Mouse (Mus musculus): ENCODE results near the gene Fam98a. TPM values are rescaled to one million over a fixed set of nuclear protein-coding genes. Genes with fewer than 3 reads are reported as not detected.

The Fam98a gene
- total and polyA plus RNA-seq, 2 experiments = 7.6 to 11.8 TPM

- H3K4me3 ChIP-seq (ENCODE audit: insufficient read depth, low read depth, low read length) = no peak overlapping the region
- no peaks in the 10 kb centered on the region for H3K79me2 ChIP-seq (ENCODE audit: control insufficient read depth, insufficient read depth, low read length)
- H3K27ac ChIP-seq (replicated peaks; ENCODE audit: insufficient read depth, low read depth, low read length) = no peak overlapping the region
- H3K27me3 ChIP-seq (ENCODE audit: control insufficient read depth, insufficient read depth, low read length) = no peaks in the 10 kb centered on the region
- TF ChIP-seq POLR2A (IDR thresholded peaks at IDR 0.05; ENCODE audit: extremely low read depth, insufficient read depth, low read length) (no peak), CTCF (IDR thresholded peaks at IDR 0.05; ENCODE audit: low read depth, low read length) (no peak)
- 75% methylated on average over 8 of the region's 8 CpGs for WGBS
- peaks cover 2% of the 10 kb centered on the region; the same call in 1 of the 2 replicates for H3K4me1 ChIP-seq (ENCODE audit: control insufficient read depth, insufficient read depth, low read length)
- no peaks in the 10 kb centered on the region for H3K36me3 ChIP-seq (ENCODE audit: control insufficient read depth, insufficient read depth, low read length)
- DNase-seq (ENCODE audit: extremely low read depth, low read depth, low spot score) = no peak
- H3K9ac ChIP-seq (ENCODE audit: low read depth, low read length) = no peak overlapping the region
Measured at GRCm38 (mm10) chr17:75519239-75519900, 32.4 kb downstream of the Fam98a start.

GRCm38 (mm10) chr17:75518181-75518901, 33.4 kb downstream of the Fam98a start:
- WGBS = 72% methylated on average over 8 of the region's 8 CpGs
- Histone ChIP-seq H3K79me2 (ENCODE audit: control insufficient read depth, insufficient read depth, low read length) (no peaks in the 10 kb centered on the region), H3K36me3 (ENCODE audit: control insufficient read depth, insufficient read depth, low read length) (no peaks in the 10 kb centered on the region), H3K27ac (replicated peaks; ENCODE audit: insufficient read depth, low read depth, low read length) (no peak overlapping the region), H3K4me1 (ENCODE audit: control insufficient read depth, insufficient read depth, low read length) (no peaks in the 10 kb centered on the region), H3K27me3 (ENCODE audit: control insufficient read depth, insufficient read depth, low read length) (no peaks in the 10 kb centered on the region), H3K9ac (ENCODE audit: low read depth, low read length) (no peak overlapping the region), H3K4me3 (ENCODE audit: insufficient read depth, low read depth, low read length) (no peak overlapping the region)
- DNase-seq (ENCODE audit: extremely low read depth, low read depth, low spot score) = no peak
- TF ChIP-seq CTCF (IDR thresholded peaks at IDR 0.05; ENCODE audit: low read depth, low read length) (no peak), POLR2A (IDR thresholded peaks at IDR 0.05; ENCODE audit: extremely low read depth, insufficient read depth, low read length) (no peak)

GRCm38 (mm10) chr17:75516591-75516990, 35.2 kb downstream of the Fam98a start:
- no peaks in the 10 kb centered on the region for H3K79me2 ChIP-seq (ENCODE audit: control insufficient read depth, insufficient read depth, low read length)
- H3K9ac ChIP-seq (ENCODE audit: low read depth, low read length) = no peak overlapping the region
- no peak for DNase-seq (ENCODE audit: extremely low read depth, low read depth, low spot score)
- no peak overlapping the region for H3K4me3 ChIP-seq (ENCODE audit: insufficient read depth, low read depth, low read length)
- H3K4me1 ChIP-seq (ENCODE audit: control insufficient read depth, insufficient read depth, low read length) = no peaks in the 10 kb centered on the region
- TF ChIP-seq CTCF (IDR thresholded peaks at IDR 0.05; ENCODE audit: low read depth, low read length) = no peak
- TF ChIP-seq POLR2A (IDR thresholded peaks at IDR 0.05; ENCODE audit: extremely low read depth, insufficient read depth, low read length) = no peak
- H3K36me3 ChIP-seq (ENCODE audit: control insufficient read depth, insufficient read depth, low read length) = no peaks in the 10 kb centered on the region
- no peaks in the 10 kb centered on the region for H3K27me3 ChIP-seq (ENCODE audit: control insufficient read depth, insufficient read depth, low read length)
- WGBS = 72% methylated on average over 4 of the region's 4 CpGs
- no peak overlapping the region for H3K27ac ChIP-seq (replicated peaks; ENCODE audit: insufficient read depth, low read depth, low read length)

GRCm38 (mm10) chr17:75509257-75509656, 42.5 kb downstream of the Fam98a start:
- H3K9ac ChIP-seq (ENCODE audit: low read depth, low read length) = no peak overlapping the region
- H3K27me3 ChIP-seq (ENCODE audit: control insufficient read depth, insufficient read depth, low read length) = no peaks in the 10 kb centered on the region
- DNase-seq (ENCODE audit: extremely low read depth, low read depth, low spot score) = peak; percentile 16
- H3K27ac ChIP-seq (replicated peaks; ENCODE audit: insufficient read depth, low read depth, low read length) = no peak overlapping the region
- no peaks in the 10 kb centered on the region for H3K79me2 ChIP-seq (ENCODE audit: control insufficient read depth, insufficient read depth, low read length)
- WGBS = 70% methylated on average over 5 of the region's 5 CpGs
- H3K4me3 ChIP-seq (ENCODE audit: insufficient read depth, low read depth, low read length) = no peak overlapping the region
- peaks cover 6% of the 10 kb centered on the region for H3K4me1 ChIP-seq (ENCODE audit: control insufficient read depth, insufficient read depth, low read length)
- H3K36me3 ChIP-seq (ENCODE audit: control insufficient read depth, insufficient read depth, low read length) = no peaks in the 10 kb centered on the region; the same call in none of the 2 replicates
- no peak for TF ChIP-seq POLR2A (IDR thresholded peaks at IDR 0.05; ENCODE audit: extremely low read depth, insufficient read depth, low read length)
- TF ChIP-seq CTCF (IDR thresholded peaks at IDR 0.05; ENCODE audit: low read depth, low read length) = no peak

- Histone ChIP-seq H3K36me3 (ENCODE audit: control insufficient read depth, insufficient read depth, low read length) (no peaks in the 10 kb centered on the region; the same call in none of the 2 replicates), H3K79me2 (ENCODE audit: control insufficient read depth, insufficient read depth, low read length) (no peaks in the 10 kb centered on the region), H3K4me3 (ENCODE audit: insufficient read depth, low read depth, low read length) (no peak overlapping the region), H3K9ac (ENCODE audit: low read depth, low read length) (no peak overlapping the region), H3K4me1 (ENCODE audit: control insufficient read depth, insufficient read depth, low read length) (peaks cover 6% of the 10 kb centered on the region), H3K27ac (replicated peaks; ENCODE audit: insufficient read depth, low read depth, low read length) (no peak overlapping the region), H3K27me3 (ENCODE audit: control insufficient read depth, insufficient read depth, low read length) (no peaks in the 10 kb centered on the region)
- 73% methylated on average over 10 of the region's 10 CpGs for WGBS
- DNase-seq (ENCODE audit: extremely low read depth, low read depth, low spot score) = peak; percentile 87
- TF ChIP-seq POLR2A (IDR thresholded peaks at IDR 0.05; ENCODE audit: extremely low read depth, insufficient read depth, low read length) (no peak), CTCF (IDR thresholded peaks at IDR 0.05; ENCODE audit: low read depth, low read length) (no peak)
Measured at GRCm38 (mm10) chr17:75506708-75507641, 44.8 kb downstream of the Fam98a start.
